Mouse (Mus musculus) bone marrow macrophage, adult 2 months (primary cell): ENCODE data around the gene Pde4d. TPM values are rescaled to one million over a fixed set of nuclear protein-coding genes. Genes with fewer than 3 reads are reported as not detected.

Source experiments
- H3K27ac ChIP-seq: 2 replicates; pipeline ENCODE4 v1.5.1; 2012; ENCODE audit warnings: low read depth, low read length; ENCODE audit not compliant: insufficient read depth
- H3K4me1 ChIP-seq: 2 replicates; pipeline ENCODE4 v1.6.1; 2012; ENCODE audit warnings: low read length; ENCODE audit not compliant: control insufficient read depth, insufficient read depth
- H3K4me3 ChIP-seq: 2 replicates; pipeline ENCODE4 v1.5.1; 2012; ENCODE audit warnings: mild to moderate bottlenecking, low read length, moderate library complexity; ENCODE audit not compliant: insufficient read depth
- CTCF ChIP-seq: IDR thresholded peaks from 2 replicates; pipeline ENCODE4 v1.5.1; 2012; ENCODE audit warnings: low read depth, mild to moderate bottlenecking, low read length, moderate library complexity
- POLR2A ChIP-seq: IDR thresholded peaks from 2 replicates; pipeline ENCODE4 v1.6.1; 2012; ENCODE audit warnings: mild to moderate bottlenecking, low read depth, low read length, borderline replicate concordance
- polyA plus RNA-seq: library from polyadenylated mRNA; stranded (reverse); fragments of >200 nt; gene quantifications from 2 replicates; pipeline ENCODE4 v1.2.4, GENCODE M21; 2012; ENCODE audit not compliant: missing spikeins, insufficient read depth, insufficient read length

Pde4d gene
- polyA plus RNA-seq, 1 experiment = 1.8 TPM

DNA sequence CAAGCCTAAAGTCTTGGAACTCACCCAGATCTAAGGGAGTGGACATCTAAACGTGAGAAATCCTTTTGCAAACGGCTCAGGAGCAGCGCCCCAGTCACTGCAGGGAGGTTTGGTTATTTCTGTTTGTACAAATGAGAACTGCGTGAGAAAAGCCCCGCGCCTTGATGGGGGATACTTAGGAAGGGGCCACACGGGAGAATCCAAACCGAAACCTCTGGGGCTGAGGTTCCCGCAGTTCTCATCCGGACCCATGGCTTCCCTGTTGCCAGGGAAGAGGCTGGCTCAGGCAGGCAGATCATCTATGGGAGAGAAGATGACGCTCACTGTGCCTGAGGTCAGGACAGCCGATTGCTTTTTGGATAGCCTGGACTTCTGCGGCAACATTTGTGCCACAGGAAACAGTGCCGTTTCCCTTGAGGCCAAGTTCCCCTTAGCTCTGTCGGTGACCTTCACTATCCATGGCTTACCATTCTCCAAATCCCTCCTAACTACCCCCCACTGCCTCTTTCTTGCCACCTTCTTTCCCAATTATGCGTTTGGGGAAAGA, 762.3 kb downstream of the Pde4d start:
- peak overlapping the region; percentile 50 for H3K4me3 ChIP-seq
- no peak overlapping the region for H3K27ac ChIP-seq
- TF ChIP-seq CTCF (no peak), POLR2A (no peak)
- peaks cover 8% of the 10 kb centered on the region for H3K4me1 ChIP-seq

GRCm38 (mm10) chr13:109212788-109213473, 763.2 kb downstream of the Pde4d start:
- Histone ChIP-seq H3K4me3 (peak overlapping the region; percentile 50), H3K27ac (no peak overlapping the region), H3K4me1 (peaks cover 8% of the 10 kb centered on the region)
- TF ChIP-seq POLR2A (no peak), CTCF (peak; percentile 30; the same call in 1 of the 2 replicates)

DNA sequence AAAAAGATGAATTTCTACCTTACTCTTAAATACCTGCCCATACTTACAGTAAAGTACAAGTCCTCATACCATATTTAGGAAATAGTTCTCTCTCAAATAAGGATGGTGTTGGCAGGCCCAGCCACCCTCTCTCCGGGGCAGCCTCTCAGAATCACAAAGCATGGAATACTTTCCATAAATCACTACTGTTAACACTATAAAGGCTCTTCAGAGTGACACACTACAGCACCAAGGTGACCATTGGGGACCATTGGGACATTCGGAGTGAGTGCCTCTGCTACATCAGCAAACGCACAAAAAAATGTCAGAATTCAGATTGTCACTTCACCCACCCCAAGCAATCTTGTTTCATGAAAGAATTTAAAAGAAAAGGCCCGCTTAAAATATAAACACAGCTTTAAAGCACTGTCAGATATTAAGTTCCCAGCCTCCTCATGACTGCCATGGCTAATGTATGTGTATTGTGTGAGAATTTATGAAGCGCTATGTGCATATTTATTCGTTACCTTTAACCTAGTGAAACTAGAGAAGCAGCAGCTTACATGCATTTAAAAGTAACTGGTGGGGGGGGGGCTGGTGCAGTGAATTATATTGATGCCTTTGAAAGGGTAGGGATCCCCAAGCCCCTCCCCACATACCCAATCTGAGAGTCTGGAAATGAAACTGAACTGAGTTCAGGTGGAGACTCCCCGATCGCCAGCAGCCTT, 769.4 kb downstream of the Pde4d start:
- H3K27ac ChIP-seq = no peak overlapping the region
- no peaks in the 10 kb centered on the region for H3K4me1 ChIP-seq
- TF ChIP-seq CTCF = no peak
- no peak for TF ChIP-seq POLR2A
- H3K4me3 ChIP-seq = no peak overlapping the region

GRCm38 (mm10) chr13:109228967-109229617, 779.3 kb downstream of the Pde4d start:
- Histone ChIP-seq H3K4me1 (peaks cover 7% of the 10 kb centered on the region), H3K4me3 (peak overlapping the region; percentile 58), H3K27ac (no peak overlapping the region)
- TF ChIP-seq POLR2A = no peak
- no peak for TF ChIP-seq CTCF

DNA sequence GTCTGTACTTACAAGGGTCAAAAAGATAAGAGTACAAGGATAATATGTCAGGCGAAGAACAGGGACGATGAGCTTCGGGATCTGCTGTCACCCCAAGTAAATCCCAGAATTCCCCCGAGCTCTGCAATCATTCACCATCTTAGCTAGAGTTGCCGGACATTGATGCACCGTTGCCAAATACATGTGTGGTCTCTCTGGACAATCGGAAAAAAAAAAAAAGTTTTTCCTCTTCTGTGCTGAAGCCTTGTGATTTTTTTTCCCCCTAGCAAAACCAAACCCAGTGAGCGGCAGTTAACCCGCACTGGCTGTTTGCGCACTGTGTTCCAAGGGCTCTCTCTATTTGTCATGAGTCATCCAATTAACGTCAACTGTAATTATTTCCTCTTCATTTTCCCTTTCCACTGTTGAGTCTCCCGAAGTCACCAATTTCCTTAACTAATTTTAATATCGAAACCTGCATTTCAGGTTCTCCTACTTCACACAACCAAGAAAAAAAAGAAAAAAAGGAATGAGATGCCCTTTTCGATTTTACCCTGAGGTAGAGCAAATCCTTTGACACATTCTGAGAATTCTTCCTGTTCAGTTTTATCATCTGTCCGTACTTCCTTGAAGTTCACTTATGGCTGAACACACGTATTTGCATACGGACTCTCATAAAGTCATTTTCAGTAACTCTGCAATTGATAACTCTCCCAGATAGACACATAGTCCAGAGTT, 780.0 kb downstream of the Pde4d start:
- TF ChIP-seq POLR2A = no peak
- TF ChIP-seq CTCF = no peak
- H3K27ac ChIP-seq = no peak overlapping the region
- H3K4me1 ChIP-seq = peaks cover 8% of the 10 kb centered on the region
- H3K4me3 ChIP-seq = peak overlapping the region; percentile 58

DNA sequence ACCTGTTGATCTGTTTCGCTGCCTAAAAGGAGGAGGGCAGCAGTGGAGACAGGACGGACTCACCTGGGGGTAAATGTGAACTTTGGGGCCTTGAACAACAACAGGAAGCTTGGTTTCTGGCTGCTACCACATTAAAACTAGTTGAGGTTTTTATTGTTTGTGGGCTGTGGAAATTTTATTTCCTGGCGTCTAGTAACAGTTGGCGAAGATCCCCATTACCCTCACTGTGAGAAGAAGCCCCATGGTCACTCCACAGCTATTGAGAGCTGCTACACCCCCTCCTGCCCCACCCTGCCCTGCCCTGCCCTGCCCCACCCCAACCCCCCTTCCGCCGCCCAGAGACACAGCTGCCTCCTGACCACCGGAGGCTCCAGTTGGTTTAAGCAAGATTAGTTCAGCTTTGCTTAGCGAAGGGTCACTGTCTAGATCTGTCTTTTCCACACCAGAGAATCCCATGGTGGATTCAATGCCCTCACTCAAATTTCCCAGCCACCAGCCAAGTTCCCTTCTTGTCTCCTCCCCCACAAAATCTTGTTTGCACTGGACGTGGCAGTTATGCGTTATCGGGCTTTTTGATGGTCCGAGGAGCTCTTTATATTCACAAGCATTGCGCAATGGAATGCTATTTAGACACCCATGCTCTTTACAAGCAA, 780.7 kb downstream of the Pde4d start:
- TF ChIP-seq CTCF (no peak), POLR2A (no peak)
- Histone ChIP-seq H3K4me1 (peaks cover 8% of the 10 kb centered on the region), H3K4me3 (no peak overlapping the region), H3K27ac (no peak overlapping the region)

GRCm38 (mm10) chr13:109231848-109232460, 782.2 kb downstream of the Pde4d start:
- no peak overlapping the region for H3K27ac ChIP-seq

DNA sequence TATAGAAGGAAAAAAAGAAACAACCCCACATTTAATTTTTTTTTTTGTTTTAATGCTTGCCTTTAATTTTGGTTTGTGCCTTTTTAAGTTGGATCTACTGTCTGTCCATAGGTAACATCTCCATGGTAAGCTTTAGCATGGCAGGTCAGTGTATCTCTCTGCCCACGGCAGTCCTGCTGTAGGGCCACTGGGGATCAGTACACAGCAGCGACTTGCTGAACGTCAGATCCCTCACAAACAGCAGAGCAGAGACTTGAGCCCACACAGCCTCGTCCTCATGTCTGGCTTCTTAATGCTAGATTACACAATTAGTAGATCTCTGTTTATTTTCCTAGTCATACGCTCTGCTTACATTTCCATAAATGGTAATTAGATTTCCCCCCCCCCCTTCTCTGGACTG, 782.8 kb downstream of the Pde4d start:
- Histone ChIP-seq H3K4me3 (no peak overlapping the region), H3K4me1 (peaks cover 8% of the 10 kb centered on the region), H3K27ac (no peak overlapping the region)
- TF ChIP-seq POLR2A = no peak
- TF ChIP-seq CTCF = no peak

More at GRCm38 (mm10) chr13:109231848-109232460, 782.2 kb downstream of the Pde4d start:
- Histone ChIP-seq H3K4me3 (no peak overlapping the region), H3K4me1 (peaks cover 8% of the 10 kb centered on the region)
- TF ChIP-seq POLR2A (no peak), CTCF (no peak)
